Mouse (Mus musculus) c-Kit-negative CD71-positive TER-119-positive erythroid progenitor cells, embryonic 14.5 days (primary cell): Measurements from ENCODE around the gene Itpkb.

ENCODE experiments used
- DNase-seq: peaks from one replicate; pipeline ENCODE4 v3.0.0-alpha.2; 2013; ENCODE audit warnings: low read depth, low spot score

Itpkb gene

GRCm38 (mm10) chr1:180330145-180330706 lies at the start of gene Itpkb:
Gene Itpkb (plus strand): TSS chr1:180330485.
- DNase-seq: no peak

- DNase-seq: no peak
Observed at GRCm38 (mm10) chr1:180282581-180282980, 47.7 kb upstream of the Itpkb start.

GRCm38 (mm10) chr1:180283813-180284768 lies 46.2 kb upstream of the Itpkb start:
- no peak for DNase-seq

- no peak for DNase-seq
Observed at GRCm38 (mm10) chr1:180286081-180286831, 44.0 kb upstream of the Itpkb start.

GRCm38 (mm10) chr1:180288227-180288626 lies 42.1 kb upstream of the Itpkb start:
- DNase-seq: no peak

- no peak for DNase-seq
Observed at GRCm38 (mm10) chr1:180288872-180289468, 41.3 kb upstream of the Itpkb start.

- no peak for DNase-seq
Observed at GRCm38 (mm10) chr1:180289788-180290187, 40.5 kb upstream of the Itpkb start.

- DNase-seq: no peak
Observed at GRCm38 (mm10) chr1:180290358-180290757, 39.9 kb upstream of the Itpkb start.

- no peak for DNase-seq
Observed at GRCm38 (mm10) chr1:180296088-180296487, 34.2 kb upstream of the Itpkb start.

- no peak for DNase-seq
Observed at GRCm38 (mm10) chr1:180299697-180300096, 30.6 kb upstream of the Itpkb start.

GRCm38 (mm10) chr1:180300292-180300691 lies 30.0 kb upstream of the Itpkb start:
- DNase-seq: no peak

GRCm38 (mm10) chr1:180300997-180301396 lies 29.3 kb upstream of the Itpkb start:
- DNase-seq: no peak

- no peak for DNase-seq
Observed at GRCm38 (mm10) chr1:180302253-180303120, 27.8 kb upstream of the Itpkb start.

GRCm38 (mm10) chr1:180303600-180303999 lies 26.7 kb upstream of the Itpkb start:
- DNase-seq: no peak

GRCm38 (mm10) chr1:180306889-180307288 lies 23.4 kb upstream of the Itpkb start:
- no peak for DNase-seq

GRCm38 (mm10) chr1:180307661-180308060 lies 22.6 kb upstream of the Itpkb start:
- no peak for DNase-seq

- no peak for DNase-seq
Observed at GRCm38 (mm10) chr1:180308897-180309296, 21.4 kb upstream of the Itpkb start.

GRCm38 (mm10) chr1:180312286-180312685 lies 18.0 kb upstream of the Itpkb start:
- no peak for DNase-seq

GRCm38 (mm10) chr1:180312792-180313311 lies 17.4 kb upstream of the Itpkb start:
- DNase-seq: no peak
